Mouse (Mus musculus): ENCODE data around the gene Hsd11b2. TPM values are rescaled to one million over a fixed set of nuclear protein-coding genes. Genes with fewer than 3 reads are reported as not detected.
"Not testable (repeated sequence)": the region's sequence is repeated elsewhere in the genome, so short reads cannot be mapped to it uniquely, and the experiment has no call there.

Hsd11b2 gene
- total and polyA plus RNA-seq, 2 experiments from 2014 or later = 0.18 TPM; not detected in 1

DNA sequence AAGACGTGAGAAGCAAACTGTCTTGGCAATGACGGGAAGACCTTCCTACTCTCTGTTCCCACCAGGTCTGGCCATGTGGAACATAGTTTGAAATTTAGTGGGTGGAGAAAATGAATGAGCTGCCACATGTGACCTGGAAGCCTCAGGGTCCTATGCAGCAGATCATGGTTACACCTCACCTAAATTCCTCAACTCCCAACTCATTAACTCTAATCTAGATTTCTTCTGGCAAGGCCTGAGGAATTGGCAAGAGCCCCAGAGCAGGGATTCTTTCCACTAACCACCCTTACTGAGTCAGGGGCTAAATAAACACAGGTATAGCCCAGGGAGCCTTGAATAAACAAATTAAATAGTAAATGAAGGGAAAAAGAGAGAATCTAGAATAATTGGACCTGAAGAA is 33.5 kb downstream of the Hsd11b2 start:
- Histone ChIP-seq H3K9ac (replicated peaks; ENCODE audit: low read depth, low read length) (no peak overlapping the region), H3K4me1 (ENCODE audit: control insufficient read depth, insufficient read depth) (no peaks in the 10 kb centered on the region; the same call in 1 of the 2 replicates), H3K4me3 (ENCODE audit: low read depth, low read length) (no peak overlapping the region), H3K36me3 (replicated peaks; ENCODE audit: control insufficient read depth, insufficient read depth, low read length) (no peaks in the 10 kb centered on the region), H3K27ac (ENCODE audit: low read depth) (no peak overlapping the region), H3K27me3 (ENCODE audit: control insufficient read depth, insufficient read depth, low read length) (no peaks in the 10 kb centered on the region), H3K4me2 (ENCODE audit: low read depth, low read length) (no peak overlapping the region), H3K9me3 (replicated peaks; ENCODE audit: control insufficient read depth, low read length) (no peaks in the 10 kb centered on the region)
- TF ChIP-seq EP300 (IDR thresholded peaks at IDR 0.05; ENCODE audit: low read depth) (no peak), CTCF (IDR thresholded peaks at IDR 0.05; ENCODE audit: low read depth) (no peak)
- DNase-seq (ENCODE audit: low spot score) = no peak
- 84% methylated on average over 2 of the region's 2 CpGs for WGBS
- ATAC-seq (ENCODE audit: insufficient read depth, low read depth) = no peak

DNA sequence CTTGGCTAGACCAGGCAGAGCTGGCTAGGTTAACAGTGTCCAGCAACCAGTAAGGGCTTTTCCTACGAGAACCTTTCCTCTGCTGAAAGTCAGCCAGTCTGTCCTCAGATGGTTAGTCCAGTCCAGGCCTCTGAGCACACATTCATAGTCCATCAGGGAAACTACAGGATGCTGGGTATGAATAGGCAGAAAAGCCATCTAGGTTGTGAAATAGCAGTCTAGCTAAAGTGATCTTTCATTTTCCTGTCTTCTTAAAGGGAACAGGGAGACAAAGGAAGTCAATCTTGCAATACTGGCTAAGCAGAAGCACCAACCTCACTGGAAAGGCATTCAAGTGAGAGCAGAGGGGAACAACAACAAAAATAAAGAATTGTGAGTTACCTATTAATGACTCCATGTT is 34.3 kb downstream of the Hsd11b2 start:
- Histone ChIP-seq H3K4me1 (ENCODE audit: control insufficient read depth, insufficient read depth) (no peaks in the 10 kb centered on the region; the same call in 1 of the 2 replicates), H3K27me3 (ENCODE audit: control insufficient read depth, insufficient read depth, low read length) (no peaks in the 10 kb centered on the region), H3K36me3 (replicated peaks; ENCODE audit: control insufficient read depth, insufficient read depth, low read length) (no peaks in the 10 kb centered on the region), H3K4me2 (ENCODE audit: low read depth, low read length) (no peak overlapping the region), H3K4me3 (ENCODE audit: low read depth, low read length) (no peak overlapping the region), H3K9ac (replicated peaks; ENCODE audit: low read depth, low read length) (no peak overlapping the region), H3K27ac (ENCODE audit: low read depth) (no peak overlapping the region), H3K9me3 (replicated peaks; ENCODE audit: control insufficient read depth, low read length) (no peaks in the 10 kb centered on the region)
- DNase-seq (ENCODE audit: low spot score) = no peak
- TF ChIP-seq EP300 (IDR thresholded peaks at IDR 0.05; ENCODE audit: low read depth) = no peak
- no peak for TF ChIP-seq CTCF (IDR thresholded peaks at IDR 0.05; ENCODE audit: low read depth)
- WGBS = 57% methylated on average over 1 of the region's 1 CpGs
- no peak for ATAC-seq (ENCODE audit: insufficient read depth, low read depth)

DNA sequence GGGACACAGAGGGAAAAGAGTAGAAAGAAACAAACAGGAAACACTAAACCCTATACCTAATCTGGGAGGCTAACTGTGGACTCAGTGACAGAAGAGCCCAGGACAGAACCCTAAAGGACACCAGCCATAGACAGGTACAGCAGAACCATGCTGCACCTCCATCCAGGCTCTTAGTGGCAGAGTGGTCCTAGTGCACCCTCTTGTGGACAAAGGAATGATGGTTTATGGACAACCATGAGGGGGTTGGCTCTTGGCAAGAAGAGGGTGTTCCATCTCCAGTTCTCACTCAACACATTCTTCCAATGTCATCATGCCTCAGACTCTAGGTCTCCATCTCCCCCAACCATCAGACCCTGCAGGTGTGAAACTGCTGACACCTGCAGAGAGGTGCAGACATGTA is 35.5 kb downstream of the Hsd11b2 start:
- Histone ChIP-seq H3K36me3 (replicated peaks; ENCODE audit: control insufficient read depth, insufficient read depth, low read length) (no peaks in the 10 kb centered on the region; the same call in 1 of the 2 replicates), H3K9me3 (replicated peaks; ENCODE audit: control insufficient read depth, low read length) (no peaks in the 10 kb centered on the region), H3K27ac (ENCODE audit: low read depth) (no peak overlapping the region), H3K9ac (replicated peaks; ENCODE audit: low read depth, low read length) (no peak overlapping the region), H3K27me3 (ENCODE audit: control insufficient read depth, insufficient read depth, low read length) (no peaks in the 10 kb centered on the region), H3K4me2 (ENCODE audit: low read depth, low read length) (no peak overlapping the region), H3K4me1 (ENCODE audit: control insufficient read depth, insufficient read depth) (no peaks in the 10 kb centered on the region; the same call in 1 of the 2 replicates), H3K4me3 (ENCODE audit: low read depth, low read length) (no peak overlapping the region)
- DNase-seq (ENCODE audit: low spot score) (peak; percentile 70), ATAC-seq (ENCODE audit: insufficient read depth, low read depth) (peak; percentile 73)
- TF ChIP-seq EP300 (IDR thresholded peaks at IDR 0.05; ENCODE audit: low read depth) (no peak), CTCF (IDR thresholded peaks at IDR 0.05; ENCODE audit: low read depth) (peak; percentile 97)

DNA sequence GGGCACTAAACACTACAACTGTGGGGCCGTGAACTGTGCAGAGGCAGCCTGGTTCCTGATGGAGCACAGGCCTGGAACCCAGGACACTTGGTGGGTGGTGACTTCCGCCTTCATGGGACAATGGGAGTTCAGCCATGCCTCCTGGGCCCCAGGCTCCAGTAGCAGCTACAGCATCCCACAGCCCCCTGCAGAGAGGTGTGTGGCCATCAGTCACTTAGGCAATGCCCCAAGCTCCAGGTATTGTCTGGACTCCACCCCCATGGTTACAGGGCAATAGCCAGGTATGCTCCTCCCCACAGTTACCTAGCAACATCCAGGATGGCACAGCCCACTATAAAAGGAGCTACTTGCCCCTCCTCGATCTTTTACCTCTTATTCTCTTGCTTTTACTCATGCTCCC is 36.7 kb downstream of the Hsd11b2 start:
- TF ChIP-seq EP300 (IDR thresholded peaks at IDR 0.05; ENCODE audit: low read depth) (no peak), CTCF (IDR thresholded peaks at IDR 0.05; ENCODE audit: low read depth) (no peak)
- H3K4me2 ChIP-seq (ENCODE audit: low read depth, low read length) = no peak overlapping the region
- H3K9me3 ChIP-seq (replicated peaks; ENCODE audit: control insufficient read depth, low read length) = no peaks in the 10 kb centered on the region
- no peak overlapping the region for H3K9ac ChIP-seq (replicated peaks; ENCODE audit: low read depth, low read length)
- H3K4me3 ChIP-seq (ENCODE audit: low read depth, low read length) = no peak overlapping the region
- DNase-seq (ENCODE audit: low spot score) (no peak), ATAC-seq (ENCODE audit: insufficient read depth, low read depth) (no peak)
- 88% methylated on average over 3 of the region's 3 CpGs for WGBS
- no peak overlapping the region for H3K27ac ChIP-seq (ENCODE audit: low read depth)
- no peaks in the 10 kb centered on the region; the same call in 1 of the 2 replicates for H3K4me1 ChIP-seq (ENCODE audit: control insufficient read depth, insufficient read depth)
- H3K27me3 ChIP-seq (ENCODE audit: control insufficient read depth, insufficient read depth, low read length) = no peaks in the 10 kb centered on the region
- H3K36me3 ChIP-seq (replicated peaks; ENCODE audit: control insufficient read depth, insufficient read depth, low read length) = peaks cover 4% of the 10 kb centered on the region; the same call in 1 of the 2 replicates

DNA sequence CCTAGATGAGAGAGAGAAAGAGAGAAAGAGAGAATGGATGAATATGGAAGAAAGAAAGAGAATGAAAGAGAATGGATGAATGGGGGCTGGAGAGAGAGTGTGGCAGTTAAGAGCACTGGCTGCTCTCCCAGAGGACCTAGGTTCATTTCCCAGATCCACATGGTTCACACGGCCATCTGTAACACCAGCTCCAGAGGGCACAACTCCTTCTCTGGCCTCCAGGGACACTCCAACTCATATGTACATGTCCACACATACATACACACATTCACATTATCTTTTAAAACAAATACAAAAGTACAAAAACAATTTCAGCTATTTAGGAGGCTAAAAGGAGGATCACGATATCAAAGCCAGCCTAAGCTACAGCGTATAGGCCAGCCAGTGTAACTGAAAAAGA is 44.3 kb downstream of the Hsd11b2 start:
- ATAC-seq (ENCODE audit: insufficient read depth, low read depth) (no peak), DNase-seq (ENCODE audit: low spot score) (no peak)
- Histone ChIP-seq H3K4me1 (ENCODE audit: control insufficient read depth, insufficient read depth) (peaks cover 20% of the 10 kb centered on the region), H3K27ac (ENCODE audit: low read depth) (no peak overlapping the region), H3K27me3 (ENCODE audit: control insufficient read depth, insufficient read depth, low read length) (no peaks in the 10 kb centered on the region), H3K4me2 (ENCODE audit: low read depth, low read length) (no peak overlapping the region), H3K9me3 (replicated peaks; ENCODE audit: control insufficient read depth, low read length) (no peaks in the 10 kb centered on the region), H3K9ac (replicated peaks; ENCODE audit: low read depth, low read length) (no peak overlapping the region), H3K36me3 (replicated peaks; ENCODE audit: control insufficient read depth, insufficient read depth, low read length) (peaks cover 4% of the 10 kb centered on the region; the same call in 1 of the 2 replicates), H3K4me3 (ENCODE audit: low read depth, low read length) (no peak overlapping the region)
- TF ChIP-seq CTCF (IDR thresholded peaks at IDR 0.05; ENCODE audit: low read depth) = no peak
- TF ChIP-seq EP300 (IDR thresholded peaks at IDR 0.05; ENCODE audit: low read depth) = no peak
- 82% methylated on average over 3 of the region's 3 CpGs for WGBS

DNA sequence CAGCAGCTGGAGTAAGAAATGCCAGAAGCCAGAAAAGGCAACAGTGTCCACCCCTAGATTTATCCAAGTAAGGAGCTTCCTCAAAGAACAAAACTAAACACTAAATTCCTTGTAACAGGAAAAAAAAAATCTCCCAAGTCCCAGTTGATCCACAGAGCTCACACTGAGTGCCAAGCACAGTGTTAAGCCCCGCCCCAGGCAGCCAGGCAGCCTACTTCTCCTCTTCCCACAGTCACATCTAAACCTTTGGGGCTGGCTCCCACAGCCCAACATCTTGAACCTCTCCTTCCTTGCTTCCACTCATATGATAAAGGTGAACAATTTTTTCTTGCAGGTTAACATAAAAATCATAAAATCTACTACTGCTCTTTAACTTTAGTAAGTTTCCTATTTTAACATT is 45.3 kb downstream of the Hsd11b2 start:
- ATAC-seq (ENCODE audit: insufficient read depth, low read depth) = no peak
- H3K27ac ChIP-seq (ENCODE audit: low read depth) = no peak overlapping the region
- WGBS = 89% methylated on average over 1 of the region's 1 CpGs
- 0 out of 2 replicates have a peak, but pooled peaks cover 4% of the 10 kb centered on the region for H3K36me3 ChIP-seq (replicated peaks; ENCODE audit: control insufficient read depth, insufficient read depth, low read length)
- H3K9ac ChIP-seq (replicated peaks; ENCODE audit: low read depth, low read length) = no peak overlapping the region
- H3K27me3 ChIP-seq (ENCODE audit: control insufficient read depth, insufficient read depth, low read length) = no peaks in the 10 kb centered on the region
- peaks cover 20% of the 10 kb centered on the region for H3K4me1 ChIP-seq (ENCODE audit: control insufficient read depth, insufficient read depth)
- no peak overlapping the region for H3K4me2 ChIP-seq (ENCODE audit: low read depth, low read length)
- H3K4me3 ChIP-seq (ENCODE audit: low read depth, low read length) = no peak overlapping the region
- TF ChIP-seq EP300 (IDR thresholded peaks at IDR 0.05; ENCODE audit: low read depth) = no peak
- TF ChIP-seq CTCF (IDR thresholded peaks at IDR 0.05; ENCODE audit: low read depth) = no peak
- H3K9me3 ChIP-seq (replicated peaks; ENCODE audit: control insufficient read depth, low read length) = no peaks in the 10 kb centered on the region
- no peak for DNase-seq (ENCODE audit: low spot score)

DNA sequence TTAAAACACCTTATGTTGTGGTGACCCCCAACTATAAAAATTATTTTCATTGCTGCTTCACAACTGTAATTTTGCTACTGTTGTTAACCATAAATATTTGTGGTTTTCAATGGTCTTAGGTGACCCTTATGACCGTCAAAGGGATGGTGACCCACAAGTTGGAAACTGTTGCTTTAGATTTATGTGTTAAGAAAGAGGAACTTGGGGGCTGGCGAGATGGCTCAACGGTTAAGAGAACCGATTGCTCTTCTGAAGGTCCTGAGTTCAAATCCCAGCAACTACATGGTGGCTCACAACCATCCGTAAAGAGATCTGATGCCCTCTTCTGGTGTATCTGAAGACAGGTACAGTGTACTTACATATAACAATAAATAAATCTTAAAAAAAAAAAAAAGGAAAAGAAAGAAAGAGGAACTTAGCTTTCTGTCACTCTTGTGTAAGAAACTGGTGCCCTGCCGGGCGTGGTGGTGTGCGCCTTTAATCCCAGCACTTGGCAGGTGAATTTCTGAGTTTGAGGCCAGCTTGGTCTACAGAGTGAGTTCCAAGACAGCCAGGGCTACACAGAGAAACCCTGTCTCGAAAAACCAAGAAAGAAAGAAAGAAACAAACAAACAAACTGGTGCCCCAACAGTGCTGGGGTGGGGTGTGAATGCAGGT is 46.1 kb downstream of the Hsd11b2 start:
- not testable (repeated sequence) for H3K27me3 ChIP-seq (ENCODE audit: control insufficient read depth, insufficient read depth, low read length); ATAC-seq (ENCODE audit: insufficient read depth, low read depth); H3K9me3 ChIP-seq (replicated peaks; ENCODE audit: control insufficient read depth, low read length); H3K36me3 ChIP-seq (replicated peaks; ENCODE audit: control insufficient read depth, insufficient read depth, low read length); DNase-seq (ENCODE audit: low spot score)
- Histone ChIP-seq H3K4me1 (ENCODE audit: control insufficient read depth, insufficient read depth) (peaks cover 20% of the 10 kb centered on the region), H3K4me3 (ENCODE audit: low read depth, low read length) (peak overlapping the region; percentile 68), H3K9ac (replicated peaks; ENCODE audit: low read depth, low read length) (peak overlapping the region; percentile 77; the same call in 1 of the 2 replicates), H3K27ac (ENCODE audit: low read depth) (peak overlapping the region; percentile 77; the same call in 1 of the 2 replicates), H3K4me2 (ENCODE audit: low read depth, low read length) (peak overlapping the region; percentile 92)
- WGBS = 79% methylated on average over 9 of the region's 9 CpGs
